Mouse (Mus musculus): ENCODE measurements at regions not wholly inside any gene's neighbourhood (a gene's known extent, or its start where the extent isn't known, plus 50 kb on each side); places are given as distances from the start of the nearest gene placed in this dataset.
"Not testable (repeated sequence)": the region's sequence is repeated elsewhere in the genome, so short reads cannot be mapped to it uniquely, and the experiment has no call there.

- DNase-seq: no peak
Observed at GRCm38 (mm10) chr2:171985813-171986572, 57.3 kb downstream of the Cbln4 start.

GRCm38 (mm10) chr2:171969311-171969905 is 73.9 kb downstream of the Cbln4 start:
- DNase-seq: no peak

GRCm38 (mm10) chr2:171946569-171947250 is 96.6 kb downstream of the Cbln4 start:
- DNase-seq: no peak

- no peak for DNase-seq
Observed at GRCm38 (mm10) chr2:171942671-171943070, 100.6 kb downstream of the Cbln4 start.

- DNase-seq: no peak
Observed at GRCm38 (mm10) chr2:171935646-171936325, 107.5 kb downstream of the Cbln4 start.

GRCm38 (mm10) chr2:171920960-171921359 is 122.3 kb downstream of the Cbln4 start:
- DNase-seq: no peak

GRCm38 (mm10) chr2:171887306-171887705 is 156.0 kb downstream of the Cbln4 start:
- DNase-seq: no peak

GRCm38 (mm10) chr2:171879238-171879960 is 163.9 kb downstream of the Cbln4 start:
- not testable (repeated sequence) for DNase-seq

- no peak for DNase-seq
Observed at GRCm38 (mm10) chr2:171867550-171867949, 175.7 kb downstream of the Cbln4 start.

GRCm38 (mm10) chr2:171864376-171864965 is 178.8 kb downstream of the Cbln4 start:
- DNase-seq: no peak

GRCm38 (mm10) chr2:171862626-171863025 is 180.6 kb downstream of the Cbln4 start:
- no peak for DNase-seq

GRCm38 (mm10) chr2:171858894-171859293 is 184.4 kb downstream of the Cbln4 start:
- no peak for DNase-seq

- no peak for DNase-seq
Observed at GRCm38 (mm10) chr2:171856491-171856890, 186.8 kb downstream of the Cbln4 start.

- DNase-seq: no peak
Observed at GRCm38 (mm10) chr2:171846826-171847492, 196.3 kb downstream of the Cbln4 start.

GRCm38 (mm10) chr2:171840058-171840713 is 203.1 kb downstream of the Cbln4 start:
- DNase-seq: no peak

GRCm38 (mm10) chr2:171822156-171822555 is 221.1 kb downstream of the Cbln4 start:
- no peak for DNase-seq

- no peak for DNase-seq
Observed at GRCm38 (mm10) chr2:171818504-171818903, 224.8 kb downstream of the Cbln4 start.

GRCm38 (mm10) chr2:171816685-171817419 is 226.4 kb downstream of the Cbln4 start:
- no peak for DNase-seq

GRCm38 (mm10) chr2:171812701-171813100 is 230.6 kb downstream of the Cbln4 start:
- DNase-seq: no peak

GRCm38 (mm10) chr2:171805376-171805775 is 237.9 kb downstream of the Cbln4 start:
- no peak for DNase-seq
